Mouse (Mus musculus): Measurements from ENCODE around the gene Pxdc1.

DNA sequence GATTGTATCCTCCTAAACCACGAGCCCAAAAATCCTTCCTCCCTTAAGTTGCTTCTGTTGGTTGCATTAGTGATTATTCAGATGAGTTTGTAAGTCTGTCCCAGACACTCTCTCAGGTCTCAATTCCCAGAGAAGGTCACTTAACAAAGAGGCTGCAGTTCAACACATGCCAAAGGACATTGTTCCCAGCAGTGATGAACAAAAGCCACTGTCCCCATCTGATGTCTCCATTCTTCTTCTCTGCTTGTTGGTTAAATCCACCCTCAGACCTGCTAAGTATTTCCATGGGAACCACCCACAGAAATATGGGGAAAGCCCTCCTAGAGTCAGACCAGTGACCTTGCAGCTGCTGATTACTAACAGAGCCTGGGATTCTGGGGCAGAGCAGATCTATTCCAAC lies 43.6 kb downstream of the Pxdc1 start:
- TF ChIP-seq POLR2A (IDR thresholded peaks at IDR 0.05; ENCODE audit: insufficient read length, low read depth) (no peak), USF1 (IDR thresholded peaks at IDR 0.05; ENCODE audit: low read depth) (no peak), TCF12 (IDR thresholded peaks at IDR 0.05; ENCODE audit: insufficient read depth, poor library complexity, severe bottlenecking) (no peak), CEBPB (IDR thresholded peaks at IDR 0.05; ENCODE audit: insufficient read depth, poor library complexity, severe bottlenecking) (no peak), SRF (IDR thresholded peaks at IDR 0.05; ENCODE audit: control insufficient read depth, insufficient read length, low read depth) (no peak), MAX (IDR thresholded peaks at IDR 0.05; ENCODE audit: low read depth) (no peak), E2F4 (IDR thresholded peaks at IDR 0.05; ENCODE audit: insufficient read depth) (no peak)
